Mouse (Mus musculus): ENCODE data around the gene Zfp454. TPM values are rescaled to one million over a fixed set of nuclear protein-coding genes. Genes with fewer than 3 reads are reported as not detected.
A peak's percentile ranks its signal among the peaks of the same experiment; 100 is the strongest.

The Zfp454 gene
- polyA plus RNA-seq, 1 experiment from 2014 or later = 8.9 TPM

- peaks cover 23% of the 10 kb centered on the region; the same call in 1 of the 2 replicates for H3K36me3 ChIP-seq (ENCODE audit: insufficient read depth)
- H3K27me3 ChIP-seq (ENCODE audit: insufficient read depth, low read length) = no peaks in the 10 kb centered on the region
- no peak overlapping the region for H3K9ac ChIP-seq
- no peaks in the 10 kb centered on the region for H3K4me1 ChIP-seq (ENCODE audit: insufficient read depth)
- no peak overlapping the region for H3K27ac ChIP-seq (ENCODE audit: low read depth)
- H3K9me3 ChIP-seq (ENCODE audit: low read depth, low read length) = no peaks in the 10 kb centered on the region
- ATAC-seq (ENCODE audit: insufficient read depth) = no peak
- no peak overlapping the region for H3K4me3 ChIP-seq (ENCODE audit: low read depth, low read length)
- no peak for TF ChIP-seq CTCF (IDR thresholded peaks at IDR 0.05; ENCODE audit: low read depth)
- H3K4me2 ChIP-seq = no peak overlapping the region
- no peak for DNase-seq
- WGBS = 90% methylated on average over 3 of the region's 3 CpGs
These were observed 27.0 kb upstream of the Zfp454 start for GRCm38 (mm10) chr11:50914461-50914860.

- Histone ChIP-seq H3K9ac (no peak overlapping the region), H3K27ac (ENCODE audit: low read depth) (no peak overlapping the region), H3K4me3 (ENCODE audit: low read depth, low read length) (no peak overlapping the region), H3K4me1 (ENCODE audit: insufficient read depth) (no peaks in the 10 kb centered on the region), H3K27me3 (ENCODE audit: insufficient read depth, low read length) (no peaks in the 10 kb centered on the region), H3K9me3 (ENCODE audit: low read depth, low read length) (no peaks in the 10 kb centered on the region), H3K36me3 (ENCODE audit: insufficient read depth) (peaks cover 33% of the 10 kb centered on the region; the same call in 1 of the 2 replicates), H3K4me2 (no peak overlapping the region)
- no peak for TF ChIP-seq CTCF (IDR thresholded peaks at IDR 0.05; ENCODE audit: low read depth)
- 83% methylated on average over 1 of the region's 1 CpGs for WGBS
- ATAC-seq (ENCODE audit: insufficient read depth) (no peak), DNase-seq (no peak)
These were observed 25.9 kb upstream of the Zfp454 start for GRCm38 (mm10) chr11:50913301-50913700.

GRCm38 (mm10) chr11:50908136-50908535 is 20.7 kb upstream of the Zfp454 start:
- 90% methylated on average over 5 of the region's 5 CpGs for WGBS
- Histone ChIP-seq H3K4me3 (ENCODE audit: low read depth, low read length) (no peak overlapping the region), H3K9ac (no peak overlapping the region), H3K4me1 (ENCODE audit: insufficient read depth) (no peaks in the 10 kb centered on the region), H3K36me3 (ENCODE audit: insufficient read depth) (peaks cover 71% of the 10 kb centered on the region), H3K4me2 (no peak overlapping the region), H3K9me3 (ENCODE audit: low read depth, low read length) (peaks cover 13% of the 10 kb centered on the region), H3K27ac (ENCODE audit: low read depth) (no peak overlapping the region), H3K27me3 (ENCODE audit: insufficient read depth, low read length) (no peaks in the 10 kb centered on the region)
- ATAC-seq (ENCODE audit: insufficient read depth) (no peak), DNase-seq (no peak)
- TF ChIP-seq CTCF (IDR thresholded peaks at IDR 0.05; ENCODE audit: low read depth) = no peak

GRCm38 (mm10) chr11:50897359-50897758 is 9.9 kb upstream of the Zfp454 start:
- no peak overlapping the region for H3K9ac ChIP-seq
- peaks cover 53% of the 10 kb centered on the region for H3K9me3 ChIP-seq (ENCODE audit: low read depth, low read length)

GRCm38 (mm10) chr11:50892441-50892840 is 5.0 kb upstream of the Zfp454 start:
- H3K4me2 ChIP-seq = no peak overlapping the region
- H3K4me1 ChIP-seq (ENCODE audit: insufficient read depth) = no peaks in the 10 kb centered on the region
- H3K27me3 ChIP-seq (ENCODE audit: insufficient read depth, low read length) = no peaks in the 10 kb centered on the region
- H3K27ac ChIP-seq (ENCODE audit: low read depth) = no peak overlapping the region
- WGBS = 41% methylated on average over 2 of the region's 2 CpGs
- ATAC-seq (ENCODE audit: insufficient read depth) (no peak), DNase-seq (peak; percentile 39)
- H3K36me3 ChIP-seq (ENCODE audit: insufficient read depth) = no peaks in the 10 kb centered on the region
- no peak overlapping the region for H3K4me3 ChIP-seq (ENCODE audit: low read depth, low read length)
- peaks cover 6% of the 10 kb centered on the region for H3K9me3 ChIP-seq (ENCODE audit: low read depth, low read length)
- TF ChIP-seq CTCF (IDR thresholded peaks at IDR 0.05; ENCODE audit: low read depth) = no peak
- no peak overlapping the region for H3K9ac ChIP-seq

More at GRCm38 (mm10) chr11:50897359-50897758, 9.9 kb upstream of the Zfp454 start:
- H3K27me3 ChIP-seq (ENCODE audit: insufficient read depth, low read length) = no peaks in the 10 kb centered on the region
- DNase-seq = no peak
- no peak overlapping the region for H3K27ac ChIP-seq (ENCODE audit: low read depth)
- peaks cover 24% of the 10 kb centered on the region for H3K36me3 ChIP-seq (ENCODE audit: insufficient read depth)
- TF ChIP-seq CTCF (IDR thresholded peaks at IDR 0.05; ENCODE audit: low read depth) = no peak
- H3K4me2 ChIP-seq = no peak overlapping the region
- no peak for ATAC-seq (ENCODE audit: insufficient read depth)
- 60% methylated on average over 1 of the region's 1 CpGs for WGBS
- H3K4me3 ChIP-seq (ENCODE audit: low read depth, low read length) = no peak overlapping the region
- no peaks in the 10 kb centered on the region for H3K4me1 ChIP-seq (ENCODE audit: insufficient read depth)

- WGBS = 12% methylated on average over 10 of the region's 10 CpGs
- Histone ChIP-seq H3K27ac (ENCODE audit: low read depth) (peak overlapping the region; percentile 78), H3K9me3 (ENCODE audit: low read depth, low read length) (no peaks in the 10 kb centered on the region), H3K4me2 (peak overlapping the region; percentile 78), H3K36me3 (ENCODE audit: insufficient read depth) (0 out of 2 replicates have a peak, but pooled peaks cover 9% of the 10 kb centered on the region), H3K27me3 (ENCODE audit: insufficient read depth, low read length) (no peaks in the 10 kb centered on the region), H3K4me3 (ENCODE audit: low read depth, low read length) (peak overlapping the region; percentile 50), H3K4me1 (ENCODE audit: insufficient read depth) (no peaks in the 10 kb centered on the region), H3K9ac (peak overlapping the region; percentile 57)
- DNase-seq = peak; percentile 50
- ATAC-seq (ENCODE audit: insufficient read depth) = peak; percentile 30; the same call in 1 of the 2 replicates
- no peak for TF ChIP-seq CTCF (IDR thresholded peaks at IDR 0.05; ENCODE audit: low read depth)
These were observed 538 bp downstream of the Zfp454 start for GRCm38 (mm10) chr11:50886933-50887293.

- Histone ChIP-seq H3K36me3 (ENCODE audit: insufficient read depth) (0 out of 2 replicates have a peak, but pooled peaks cover 9% of the 10 kb centered on the region), H3K4me3 (ENCODE audit: low read depth, low read length) (peak overlapping the region; percentile 50), H3K27ac (ENCODE audit: low read depth) (no peak overlapping the region), H3K9ac (peak overlapping the region; percentile 57), H3K4me2 (peak overlapping the region; percentile 78), H3K27me3 (ENCODE audit: insufficient read depth, low read length) (no peaks in the 10 kb centered on the region), H3K4me1 (ENCODE audit: insufficient read depth) (no peaks in the 10 kb centered on the region), H3K9me3 (ENCODE audit: low read depth, low read length) (no peaks in the 10 kb centered on the region)
- WGBS = 33% methylated on average over 8 of the region's 8 CpGs
- peak; percentile 8 for DNase-seq
- 0 out of 2 replicates have a peak, but pooled peaks have one; percentile 1 for ATAC-seq (ENCODE audit: insufficient read depth)
- no peak for TF ChIP-seq CTCF (IDR thresholded peaks at IDR 0.05; ENCODE audit: low read depth)
These were observed 1.1 kb downstream of the Zfp454 start for GRCm38 (mm10) chr11:50886231-50886932.
